Mouse (Mus musculus): ENCODE measurements around the gene Fgd5.

- TF ChIP-seq POLR2A (IDR thresholded peaks at IDR 0.05; ENCODE audit: borderline replicate concordance, extremely low read depth, insufficient read depth, insufficient read length, poor library complexity, severe bottlenecking): no peak
- TF ChIP-seq CTCF (IDR thresholded peaks at IDR 0.05; ENCODE audit: borderline replicate concordance, extremely low read depth, insufficient read depth, insufficient read length): no peak
Observed at GRCm38 (mm10) chr6:92004806-92005205, 26.1 kb downstream of the Fgd5 start.

Measured in brain, embryonic 14.5 days (tissue).